Mouse (Mus musculus): ENCODE measurements around the gene Olfr1250.

- TF ChIP-seq CTCF (IDR thresholded peaks at IDR 0.05; ENCODE audit: low read depth, low read length) (no peak), POLR2A (IDR thresholded peaks at IDR 0.05; ENCODE audit: extremely low read depth, insufficient read depth, low read length) (no peak)
These were observed 10.6 kb upstream of the Olfr1250 start, which contains the start of gene Olfr1251 for GRCm38 (mm10) chr2:89671836-89672235.
